Mouse (Mus musculus): ENCODE data around the gene Bicc1. TPM values are rescaled to one million over a fixed set of nuclear protein-coding genes. Genes with fewer than 3 reads are reported as not detected.
A peak's percentile ranks its signal among the peaks of the same experiment; 100 is the strongest.

The Bicc1 gene
- total RNA-seq, 2 experiments from 2014 or later = 47.5 to 57.5 TPM

- DNase-seq (ENCODE audit: low spot score in 2 of 2) = no peak
Measured at GRCm38 (mm10) chr10:71123974-71124373, 35.5 kb downstream of the Bicc1 start.

- peak in 1 of 2 experiments; percentile 39 for DNase-seq (ENCODE audit: low spot score in 2 of 2)
Measured at GRCm38 (mm10) chr10:71123395-71123794, 36.1 kb downstream of the Bicc1 start.

DNA sequence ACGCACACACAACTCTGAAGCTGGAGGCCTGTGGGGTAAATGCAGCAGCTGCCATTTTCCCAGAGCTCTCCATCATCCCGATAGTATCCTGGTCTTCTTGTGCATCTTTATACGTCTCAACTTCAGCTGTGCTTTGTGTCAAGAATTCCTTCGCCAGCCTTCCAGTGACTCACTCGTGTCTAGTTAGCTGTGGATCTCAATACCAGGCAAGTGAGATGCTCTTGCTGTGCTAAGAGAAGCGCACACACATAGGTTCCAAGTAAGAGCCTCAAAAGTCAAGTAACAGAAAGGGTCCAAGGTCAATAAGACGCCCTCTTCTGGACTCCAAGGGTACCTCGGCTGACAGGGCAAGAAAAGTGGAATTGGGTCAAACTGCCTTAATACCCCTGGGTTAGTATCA lies 37.0 kb downstream of the Bicc1 start:
- DNase-seq (ENCODE audit: low spot score in 2 of 2) = no peak

DNA sequence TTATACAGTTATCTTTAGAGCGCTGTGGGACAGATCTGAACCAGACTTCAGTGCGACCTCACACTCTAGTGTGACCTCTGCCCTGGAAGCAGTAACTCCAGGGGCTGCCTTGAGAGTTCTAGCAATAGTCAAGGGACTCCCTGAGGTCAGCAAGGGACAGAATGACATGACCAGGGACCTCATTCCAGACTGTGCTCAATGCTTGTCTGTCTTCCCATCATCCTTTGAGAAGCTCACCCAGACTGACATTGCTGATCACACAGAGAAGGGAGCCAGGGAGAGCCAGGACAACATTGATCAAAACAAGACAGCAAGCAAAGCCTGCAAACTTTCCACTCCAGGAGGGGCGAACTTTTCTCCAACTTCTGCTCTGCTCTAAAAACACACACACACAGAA lies 38.7 kb downstream of the Bicc1 start:
- no peak for DNase-seq (ENCODE audit: low spot score in 2 of 2)

GRCm38 (mm10) chr10:71120121-71120768 lies 39.3 kb downstream of the Bicc1 start:
- DNase-seq (ENCODE audit: low spot score in 2 of 2) = no peak

DNA sequence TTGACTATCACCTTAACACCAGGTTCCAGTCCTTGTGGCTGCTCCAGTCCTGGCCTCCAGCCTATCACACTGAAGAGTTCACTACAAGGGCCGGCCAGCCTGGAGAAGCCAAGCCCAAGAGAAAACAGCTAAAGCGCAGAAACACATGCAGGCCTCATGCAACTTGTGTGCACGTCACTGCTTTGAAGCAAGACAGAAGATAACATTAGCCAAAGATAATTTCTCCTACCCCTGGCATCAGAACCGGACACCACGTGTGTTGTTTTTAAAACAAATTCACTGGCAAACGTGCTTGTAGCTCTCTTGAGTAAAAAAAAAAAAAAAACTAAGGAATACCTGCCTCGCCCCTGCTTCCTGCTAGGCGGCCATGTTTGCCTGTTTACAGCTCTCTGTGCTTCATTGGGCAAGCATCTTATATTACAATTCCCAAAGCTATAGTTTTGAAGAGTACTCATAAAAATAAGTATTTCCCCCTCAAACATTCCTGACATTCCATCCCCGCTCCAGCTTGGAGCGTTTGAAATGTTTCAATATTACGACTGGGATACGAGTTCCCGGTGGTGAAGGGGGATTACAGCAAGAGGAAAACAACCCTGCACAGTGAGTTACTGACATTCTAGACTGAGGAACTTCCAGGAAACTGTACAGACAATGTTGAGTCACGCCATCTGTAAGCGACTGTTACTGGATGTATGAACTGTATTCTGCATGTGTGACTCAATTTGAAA lies 40.2 kb downstream of the Bicc1 start:
- DNase-seq (ENCODE audit: low spot score in 2 of 2) = no peak

DNA sequence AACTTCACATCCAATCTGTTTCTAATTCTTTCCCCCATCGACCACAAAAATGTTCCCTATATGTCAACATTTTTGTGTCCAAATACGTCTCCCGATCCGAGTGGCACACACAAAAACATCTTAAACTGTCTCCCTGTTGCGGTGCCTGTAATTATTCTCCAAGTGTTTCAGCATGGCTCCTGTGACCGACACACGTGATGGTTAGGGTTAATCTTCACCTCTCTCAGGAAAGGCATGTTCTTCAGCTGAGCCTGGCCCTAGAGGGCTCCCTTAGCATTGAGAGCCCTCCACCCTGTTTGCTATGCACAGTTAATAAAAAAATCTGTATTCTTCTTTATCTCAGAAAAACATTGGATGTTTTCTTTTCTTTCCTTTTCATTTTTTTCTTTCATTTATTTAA lies 41.7 kb downstream of the Bicc1 start:
- no peak for DNase-seq (ENCODE audit: low spot score in 2 of 2)

DNA sequence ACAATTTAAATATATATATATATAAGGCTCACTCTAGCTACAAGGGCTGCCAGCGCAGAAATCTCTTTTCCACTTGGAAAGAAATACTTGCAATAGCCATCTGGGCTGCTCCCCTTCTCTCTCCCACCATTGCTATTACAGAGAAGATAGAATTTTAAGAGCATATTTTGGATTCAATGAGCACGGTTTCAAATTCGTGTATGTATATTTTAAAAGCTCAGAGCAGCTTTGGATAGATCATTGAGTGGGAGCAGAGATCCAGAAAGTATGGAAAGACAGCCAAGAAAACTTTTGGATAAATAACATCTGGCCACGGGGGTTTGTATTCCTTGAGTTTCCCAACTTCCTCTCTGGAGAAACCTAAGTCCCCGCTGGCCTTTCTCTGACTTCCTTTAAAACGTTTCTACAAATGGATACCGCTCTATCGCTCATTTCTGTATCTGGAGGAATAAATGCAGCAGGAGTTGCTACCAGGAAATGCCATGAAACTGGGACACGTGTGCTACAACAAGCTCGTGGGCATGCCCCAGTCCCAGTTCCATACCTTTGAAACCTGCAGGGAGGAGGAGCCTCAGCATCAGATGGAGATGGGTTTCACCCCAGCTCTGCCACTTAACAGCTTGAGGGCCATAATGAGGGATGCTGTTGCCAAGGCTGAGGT lies 45.1 kb downstream of the Bicc1 start:
- no peak for DNase-seq (ENCODE audit: low spot score in 2 of 2)

- DNase-seq (ENCODE audit: low spot score in 2 of 2) = no peak
Measured at GRCm38 (mm10) chr10:71106491-71107205, 52.9 kb downstream of the Bicc1 start.

GRCm38 (mm10) chr10:71104791-71105190 lies 54.7 kb downstream of the Bicc1 start:
- no peak for DNase-seq (ENCODE audit: low spot score in 2 of 2)

GRCm38 (mm10) chr10:71100815-71101499 lies 58.5 kb downstream of the Bicc1 start:
- DNase-seq (ENCODE audit: low spot score in 2 of 2) = no peak

- no peak for DNase-seq (ENCODE audit: low spot score in 2 of 2)
Measured at GRCm38 (mm10) chr10:71094707-71095254, 64.7 kb downstream of the Bicc1 start.

- no peak for DNase-seq (ENCODE audit: low spot score in 2 of 2)
Measured at GRCm38 (mm10) chr10:71093312-71093711, 66.2 kb downstream of the Bicc1 start.

- no peak for DNase-seq (ENCODE audit: low spot score in 2 of 2)
Measured at GRCm38 (mm10) chr10:71087359-71087716, 72.2 kb downstream of the Bicc1 start.

GRCm38 (mm10) chr10:71086571-71087358 lies 72.7 kb downstream of the Bicc1 start:
- no peak for DNase-seq (ENCODE audit: low spot score in 2 of 2)

- no peak for DNase-seq (ENCODE audit: low spot score in 2 of 2)
Measured at GRCm38 (mm10) chr10:71082986-71083385, 76.5 kb downstream of the Bicc1 start.

- no peak for DNase-seq (ENCODE audit: low spot score in 2 of 2)
Measured at GRCm38 (mm10) chr10:71078856-71079255, 80.6 kb downstream of the Bicc1 start.

- no peak for DNase-seq (ENCODE audit: low spot score in 2 of 2)
Measured at GRCm38 (mm10) chr10:71065009-71065408, 94.5 kb downstream of the Bicc1 start.

DNA sequence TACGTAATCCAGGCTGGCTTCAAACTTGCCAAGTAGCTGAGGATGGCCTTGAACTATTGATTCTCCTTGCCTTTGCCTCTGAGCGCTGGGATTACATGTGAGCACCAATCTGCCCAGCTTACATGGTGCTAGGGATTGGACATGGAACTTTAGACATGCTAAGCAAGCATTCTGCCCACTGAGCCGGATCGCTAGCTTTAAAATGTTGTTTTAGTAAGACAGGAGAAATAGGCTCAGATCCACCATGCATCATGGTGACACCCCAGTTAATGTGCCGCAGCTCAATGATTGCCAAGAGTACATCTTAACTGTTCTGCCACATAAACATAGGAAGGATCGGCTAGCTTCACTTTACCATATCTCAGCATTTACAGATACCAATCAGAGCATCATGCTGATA lies 94.9 kb downstream of the Bicc1 start:
- DNase-seq (ENCODE audit: low spot score in 2 of 2) = no peak

DNA sequence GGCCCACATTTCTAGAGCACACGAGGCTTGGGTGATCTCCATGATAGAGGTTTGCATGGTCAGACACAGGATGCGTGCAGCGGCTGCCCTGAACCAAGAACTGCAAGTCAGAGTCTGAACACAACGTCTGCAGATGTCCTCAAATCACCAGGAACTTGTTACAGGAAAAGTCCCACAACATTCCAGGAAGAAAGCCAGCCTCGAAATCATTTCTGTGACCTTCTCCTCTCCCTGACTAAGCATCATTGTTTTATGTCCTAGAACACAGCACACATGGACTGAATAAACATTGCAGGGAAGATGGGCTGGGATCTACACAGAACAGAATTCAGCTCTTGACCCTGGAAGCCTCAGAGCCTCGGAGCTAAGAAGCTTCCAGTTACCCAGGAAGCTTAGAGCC lies 97.3 kb downstream of the Bicc1 start:
- DNase-seq (ENCODE audit: low spot score in 2 of 2) = no peak

Data from gastrocnemius, postnatal 4 days (tissue).